7 mouse cellular contexts compared by ENCODE assay signal in the genomic region with DNA sequence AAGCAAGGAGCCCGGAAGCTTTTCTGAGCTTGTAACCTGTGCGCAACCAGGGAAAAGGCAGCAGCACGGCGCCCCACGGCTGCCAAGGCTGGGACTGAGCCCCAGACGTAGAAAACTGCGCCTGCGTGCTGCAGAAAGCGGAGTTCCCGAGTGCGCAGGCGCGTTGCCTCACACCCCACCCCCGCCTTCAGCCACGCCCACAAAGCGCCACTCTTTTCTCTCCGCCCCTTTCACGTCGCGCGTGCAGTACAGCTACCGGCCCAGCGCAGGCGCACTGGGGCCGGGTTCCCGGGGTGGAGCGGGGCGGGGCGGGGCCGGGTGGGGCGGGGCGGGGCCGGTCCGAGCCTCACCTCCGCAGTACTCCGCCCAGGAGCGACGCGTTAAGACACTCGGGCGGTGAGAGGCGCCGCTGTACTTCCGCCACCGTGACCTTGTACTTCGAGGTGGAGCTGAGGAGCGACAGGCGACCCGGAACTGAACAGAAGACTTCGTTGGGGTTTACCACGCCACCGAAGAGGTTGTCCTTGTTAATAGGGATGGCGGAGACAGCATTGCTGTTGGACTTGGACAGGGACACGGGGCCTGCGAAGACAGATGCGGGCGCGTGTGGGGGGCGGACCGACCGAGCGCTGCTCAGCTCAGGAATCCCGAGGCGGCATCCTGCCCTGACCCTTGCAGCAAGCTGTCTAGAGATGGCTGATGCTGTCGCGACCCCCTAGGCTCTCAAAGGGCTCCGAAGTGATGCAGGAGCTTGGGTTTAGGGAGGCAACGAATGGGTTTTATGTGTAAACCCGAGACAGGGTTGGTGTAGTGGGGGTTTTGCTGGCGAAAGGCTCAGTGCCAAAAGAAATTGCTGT. TPM values are rescaled to one million over a fixed set of nuclear protein-coding genes. Genes with fewer than 3 reads are reported as not detected.
DNase-seq lines count a peak whose midpoint lies in the region; ATAC-seq and TF ChIP-seq lines count a peak whose summit lies in the region.

No protein-coding gene starts in this region.

- peak; percentile 42; the same call in 1 of the 2 replicates for TF ChIP-seq CTCF in kidney, adult 2 months (conservative IDR thresholded peaks at IDR 0.05; ENCODE audit: insufficient read depth, insufficient read length, low read depth, low read length)
- no peak for TF ChIP-seq CTCF in spleen, adult 2 months (IDR thresholded peaks at IDR 0.05; ENCODE audit: extremely low read depth, insufficient read depth, insufficient read length, insufficient replicate concordance)

- peaks cover 11% of the 10 kb centered on the region; the same call in 1 of the 2 replicates for H3K4me1 ChIP-seq in embryonic facial prominence, embryonic 12.5 days
- H3K4me1 ChIP-seq in kidney, adult 2 months (ENCODE audit: control insufficient read depth, insufficient read depth, low read length), result no peaks in the 10 kb centered on the region
- H3K4me1 ChIP-seq in limb, embryonic 14.5 days (ENCODE audit: control insufficient read depth, insufficient read depth, low read length), result peaks cover 20% of the 10 kb centered on the region; the same call in 1 of the 2 replicates
- H3K4me1 ChIP-seq in midbrain, embryonic 16.5 days (ENCODE audit: control insufficient read depth, insufficient read depth, low read length), result peaks cover 5% of the 10 kb centered on the region
- 0 out of 2 replicates have a peak, but pooled peaks cover 3% of the 10 kb centered on the region for H3K4me1 ChIP-seq in spleen, adult 2 months (ENCODE audit: control insufficient read depth, insufficient read depth, insufficient read length)

- no peak for TF ChIP-seq POLR2A in kidney, adult 2 months (IDR thresholded peaks at IDR 0.05; ENCODE audit: low read depth, low read length)
- 0 out of 2 replicates have a peak, but pooled peaks have one; percentile 24 for TF ChIP-seq POLR2A in limb, embryonic 14.5 days (IDR thresholded peaks at IDR 0.05; ENCODE audit: borderline replicate concordance, extremely low read depth, insufficient read depth, insufficient read length)
- no peak for TF ChIP-seq POLR2A in spleen, adult 2 months (IDR thresholded peaks at IDR 0.05; ENCODE audit: low read depth, low read length)

- H3K4me2 ChIP-seq in embryonic facial prominence, embryonic 12.5 days (replicated peaks), result peak overlapping the region; percentile 78
- peak overlapping the region; percentile 69 for H3K4me2 ChIP-seq in limb, embryonic 14.5 days (replicated peaks; ENCODE audit: low read depth, low read length, severe bottlenecking)
- H3K4me2 ChIP-seq in midbrain, embryonic 16.5 days (ENCODE audit: low read length), result peak overlapping the region; percentile 73

- peak overlapping the region; percentile 49 for H3K4me3 ChIP-seq in embryonic facial prominence, embryonic 12.5 days
- H3K4me3 ChIP-seq in kidney, adult 2 months (ENCODE audit: insufficient read depth, low read depth, low read length), result peak overlapping the region; percentile 46
- H3K4me3 ChIP-seq in limb, embryonic 14.5 days (replicated peaks; ENCODE audit: low read length), result peak overlapping the region; percentile 58
- H3K4me3 ChIP-seq in midbrain, embryonic 16.5 days (ENCODE audit: low read depth, low read length), result peak overlapping the region; percentile 54
- H3K4me3 ChIP-seq in spleen, adult 2 months (ENCODE audit: extremely low read depth, insufficient read depth, insufficient read length), result peak overlapping the region; percentile 57

- H3K27me3 ChIP-seq in embryonic facial prominence, embryonic 12.5 days, result peaks cover 36% of the 10 kb centered on the region
- peaks cover 4% of the 10 kb centered on the region for H3K27me3 ChIP-seq in kidney, adult 2 months (replicated peaks; ENCODE audit: control insufficient read depth, insufficient read depth, low read length)
- peaks cover 61% of the 10 kb centered on the region for H3K27me3 ChIP-seq in limb, embryonic 14.5 days (ENCODE audit: control insufficient read depth, insufficient read depth, low read length)
- H3K27me3 ChIP-seq in midbrain, embryonic 16.5 days (ENCODE audit: control insufficient read depth, insufficient read depth, low read depth, low read length), result peaks cover 56% of the 10 kb centered on the region
- peaks cover 22% of the 10 kb centered on the region for H3K27me3 ChIP-seq in spleen, adult 2 months (ENCODE audit: control insufficient read depth, insufficient read depth, low read length)

- no peaks in the 10 kb centered on the region for H3K9me3 ChIP-seq in embryonic facial prominence, embryonic 12.5 days
- H3K9me3 ChIP-seq in limb, embryonic 14.5 days (ENCODE audit: control insufficient read depth, low read length), result no peaks in the 10 kb centered on the region
- H3K9me3 ChIP-seq in midbrain, embryonic 16.5 days (replicated peaks; ENCODE audit: control insufficient read depth, low read length, poor library complexity, severe bottlenecking), result no peaks in the 10 kb centered on the region

- H3K27ac ChIP-seq in embryonic facial prominence, embryonic 12.5 days, result peak overlapping the region; percentile 73
- H3K27ac ChIP-seq in kidney, adult 2 months (ENCODE audit: insufficient read depth, low read depth, low read length), result peak overlapping the region; percentile 24
- 0 out of 2 replicates have a peak overlapping the region, but pooled peaks have one; percentile 7 for H3K27ac ChIP-seq in limb, embryonic 14.5 days (replicated peaks; ENCODE audit: low read depth, low read length)
- peak overlapping the region; percentile 35 for H3K27ac ChIP-seq in midbrain, embryonic 16.5 days (ENCODE audit: low read length)
- no peak overlapping the region; the same call in 1 of the 2 replicates for H3K27ac ChIP-seq in spleen, adult 2 months (ENCODE audit: insufficient read depth, low read length)

- WGBS in embryonic facial prominence, embryonic 12.5 days, result under 1% methylated on average over 70 of the region's 70 CpGs
- 1% methylated on average over 69 of the region's 70 CpGs for WGBS in kidney, adult 2 months
- WGBS in limb, embryonic 14.5 days, result under 1% methylated on average over 68 of the region's 70 CpGs
- WGBS in midbrain, embryonic 16.5 days, result under 1% methylated on average over 62 of the region's 70 CpGs
- WGBS in spleen, adult 2 months, result 2% methylated on average over 70 of the region's 70 CpGs

- H3K9ac ChIP-seq in embryonic facial prominence, embryonic 12.5 days, result peak overlapping the region; percentile 36
- H3K9ac ChIP-seq in limb, embryonic 14.5 days (ENCODE audit: low read depth, low read length, severe bottlenecking), result peak overlapping the region; percentile 38
- peak overlapping the region; percentile 10 for H3K9ac ChIP-seq in midbrain, embryonic 16.5 days (ENCODE audit: low read depth, low read length)

- ATAC-seq in embryonic facial prominence, embryonic 12.5 days (ENCODE audit: insufficient number of reproducible peaks, insufficient read depth, low FRiP score, low TSS enrichment), result peak; percentile 96
- peak; percentile 93 for ATAC-seq in limb, embryonic 14.5 days (ENCODE audit: low FRiP score, low read depth)
- ATAC-seq in midbrain, embryonic 16.5 days, result peak; percentile 97

- no peaks in the 10 kb centered on the region for H3K36me3 ChIP-seq in embryonic facial prominence, embryonic 12.5 days
- no peaks in the 10 kb centered on the region for H3K36me3 ChIP-seq in kidney, adult 2 months (ENCODE audit: control insufficient read depth, insufficient read depth, low read length)
- H3K36me3 ChIP-seq in limb, embryonic 14.5 days (ENCODE audit: control insufficient read depth, insufficient read depth, low read length), result no peaks in the 10 kb centered on the region
- no peaks in the 10 kb centered on the region for H3K36me3 ChIP-seq in midbrain, embryonic 16.5 days (ENCODE audit: control insufficient read depth, insufficient read depth, low read length)
- H3K36me3 ChIP-seq in spleen, adult 2 months (ENCODE audit: control insufficient read depth, insufficient read depth, low read length), result no peaks in the 10 kb centered on the region

- peak; percentile 83 to 88 for DNase-seq in adrenal gland, postnatal 4 days (ENCODE audit: low spot score in 2 of 2)
- peak; percentile 91 for DNase-seq in heart, adult 18-20 months
- DNase-seq in kidney, adult 2 months, result peak; percentile 87
- DNase-seq in limb, embryonic 14.5 days (ENCODE audit: low spot score), result peak; percentile 93
- peak; percentile 58 to 73 for DNase-seq in spleen, adult 2 months (ENCODE audit: low read depth in 1 of 2, low spot score in 2 of 2)

RNA-seq across cellular contexts. Expression of a gene that starts 15.2 kb away (rescaled TPM):
- 1 to 10 TPM; 1.5 to 3.1 TPM for total RNA-seq in adrenal gland, postnatal 4 days (2021)
- 8.5 and 9.5 TPM in 2 replicates for polyA plus RNA-seq in embryonic facial prominence, embryonic 12.5 days (2016; fragmentation: Nextera tagmentation; extraction: Ambion mirVana)
- under 1 TPM; 0.07 to 0.13 TPM for total RNA-seq in heart, adult 18-20 months (2021)
- polyA plus RNA-seq in kidney, adult 2 months (2012; rRNA removed), result 4.3 and 5.2 TPM in 2 replicates
- 21.5 and 23.9 TPM in 2 replicates for polyA plus RNA-seq in limb, embryonic 14.5 days (2012; rRNA removed)
- 9.6 and 12.8 TPM in 2 replicates for polyA plus RNA-seq in limb, embryonic 14.5 days (2014; fragmentation: Nextera tagmentation; extraction: Ambion mirVana)
- polyA plus RNA-seq in midbrain, embryonic 16.5 days (2015; fragmentation: Nextera tagmentation; extraction: Ambion mirVana), result 2.3 and 2.8 TPM in 2 replicates
- 0.14 and 0.19 TPM in 2 replicates for polyA plus RNA-seq in spleen, adult 2 months (2012; rRNA removed)
